Mouse (Mus musculus): ENCODE measurements around the gene E430018J23Rik. TPM values are rescaled to one million over a fixed set of nuclear protein-coding genes. Genes with fewer than 3 reads are reported as not detected.
"Not testable (repeated sequence)": the region's sequence is repeated elsewhere in the genome, so short reads cannot be mapped to it uniquely, and the experiment has no call there.

The E430018J23Rik gene
- polyA plus RNA-seq, 1 experiment from 2014 or later: 6.0 TPM

- Histone ChIP-seq H3K27me3 (no peaks in the 10 kb centered on the region), H3K4me2 (peak overlapping the region; percentile 86), H3K4me1 (peaks cover 21% of the 10 kb centered on the region), H3K27ac (no peak overlapping the region), H3K36me3 (ENCODE audit: poor library complexity, severe bottlenecking) (peaks cover 20% of the 10 kb centered on the region), H3K4me3 (peak overlapping the region; percentile 94), H3K9me3 (replicated peaks) (no peaks in the 10 kb centered on the region), H3K9ac (no peak overlapping the region)
- no peak for ATAC-seq
- 12% methylated on average over 8 of the region's 8 CpGs for WGBS
Measured at GRCm38 (mm10) chr7:127346676-127347075, 46.8 kb downstream of the E430018J23Rik start.

GRCm38 (mm10) chr7:127345512-127346325 lies 47.7 kb downstream of the E430018J23Rik start, which contains the start of gene Zfp768:
Gene Zfp768, minus strand, starts transcription at chr7:127345589.
- Histone ChIP-seq H3K4me3 (peak within 1 kb of the TSS; percentile 94), H3K36me3 (ENCODE audit: poor library complexity, severe bottlenecking) (peaks cover 28% of the 10 kb centered on the region), H3K4me1 (peaks cover 21% of the 10 kb centered on the region), H3K4me2 (peak within 1 kb of the TSS; percentile 86), H3K9me3 (replicated peaks) (no peaks in the 10 kb centered on the region), H3K9ac (peak within 1 kb of the TSS; percentile 93), H3K27ac (peak within 1 kb of the TSS; percentile 83), H3K27me3 (no peaks in the 10 kb centered on the region)
- peak; percentile 94 for ATAC-seq
- WGBS: under 1% methylated on average over 73 of the region's 76 CpGs

- peak; percentile 23 for ATAC-seq
- Histone ChIP-seq H3K9me3 (replicated peaks) (no peaks in the 10 kb centered on the region), H3K4me2 (peak overlapping the region; percentile 86), H3K27me3 (no peaks in the 10 kb centered on the region), H3K4me1 (peaks cover 21% of the 10 kb centered on the region), H3K36me3 (ENCODE audit: poor library complexity, severe bottlenecking) (peaks cover 32% of the 10 kb centered on the region), H3K27ac (peak overlapping the region; percentile 83), H3K4me3 (peak overlapping the region; percentile 94), H3K9ac (peak overlapping the region; percentile 93)
- WGBS: under 1% methylated on average over 36 of the region's 42 CpGs
Measured at GRCm38 (mm10) chr7:127345092-127345491, 48.3 kb downstream of the E430018J23Rik start.

- no peak overlapping the region for H3K27ac ChIP-seq
- H3K9ac ChIP-seq: peak overlapping the region; percentile 93
- H3K4me3 ChIP-seq: peak overlapping the region; percentile 94
- peaks cover 32% of the 10 kb centered on the region for H3K36me3 ChIP-seq (ENCODE audit: poor library complexity, severe bottlenecking)
- H3K27me3 ChIP-seq: no peaks in the 10 kb centered on the region
- WGBS: 90% methylated on average over 8 of the region's 8 CpGs
- peak overlapping the region; percentile 86 for H3K4me2 ChIP-seq
- H3K4me1 ChIP-seq: peaks cover 21% of the 10 kb centered on the region
- ATAC-seq: no peak
- H3K9me3 ChIP-seq (replicated peaks): no peaks in the 10 kb centered on the region
Measured at GRCm38 (mm10) chr7:127344371-127344770, 49.1 kb downstream of the E430018J23Rik start.

- H3K9me3 ChIP-seq (replicated peaks): no peaks in the 10 kb centered on the region
- no peak for ATAC-seq
- peaks cover 32% of the 10 kb centered on the region for H3K36me3 ChIP-seq (ENCODE audit: poor library complexity, severe bottlenecking)
- H3K27me3 ChIP-seq: no peaks in the 10 kb centered on the region
- WGBS: 95% methylated on average over 38 of the region's 38 CpGs
- no peak overlapping the region for H3K9ac ChIP-seq
- H3K4me2 ChIP-seq: no peak overlapping the region
- H3K27ac ChIP-seq: no peak overlapping the region
- H3K4me3 ChIP-seq: 0 out of 2 replicates have a peak overlapping the region, but pooled peaks have one; percentile 6
- H3K4me1 ChIP-seq: peaks cover 21% of the 10 kb centered on the region
Measured at GRCm38 (mm10) chr7:127343351-127344019, 49.9 kb downstream of the E430018J23Rik start.

GRCm38 (mm10) chr7:127342888-127343287 lies 50.5 kb downstream of the E430018J23Rik start:
- no peak overlapping the region for H3K9ac ChIP-seq

GRCm38 (mm10) chr7:127342332-127342731 lies 51.1 kb downstream of the E430018J23Rik start:
- no peak overlapping the region for H3K9ac ChIP-seq
- H3K36me3 ChIP-seq (ENCODE audit: poor library complexity, severe bottlenecking): peaks cover 32% of the 10 kb centered on the region
- no peak for ATAC-seq
- H3K4me1 ChIP-seq: peaks cover 21% of the 10 kb centered on the region
- WGBS: 71% methylated on average over 4 of the region's 4 CpGs
- H3K4me3 ChIP-seq: no peak overlapping the region
- H3K27me3 ChIP-seq: no peaks in the 10 kb centered on the region
- no peaks in the 10 kb centered on the region for H3K9me3 ChIP-seq (replicated peaks)
- no peak overlapping the region for H3K4me2 ChIP-seq
- H3K27ac ChIP-seq: no peak overlapping the region

More at GRCm38 (mm10) chr7:127342888-127343287, 50.5 kb downstream of the E430018J23Rik start:
- Histone ChIP-seq H3K27me3 (no peaks in the 10 kb centered on the region), H3K4me3 (no peak overlapping the region), H3K27ac (no peak overlapping the region), H3K36me3 (ENCODE audit: poor library complexity, severe bottlenecking) (peaks cover 32% of the 10 kb centered on the region), H3K4me2 (no peak overlapping the region), H3K4me1 (peaks cover 21% of the 10 kb centered on the region), H3K9me3 (replicated peaks) (no peaks in the 10 kb centered on the region)
- ATAC-seq: no peak
- 97% methylated on average over 7 of the region's 7 CpGs for WGBS

- H3K4me2 ChIP-seq; ATAC-seq; H3K9me3 ChIP-seq (replicated peaks); H3K27ac ChIP-seq; H3K4me3 ChIP-seq; H3K27me3 ChIP-seq: not testable (repeated sequence)
- 95% methylated on average over 6 of the region's 6 CpGs for WGBS
- Histone ChIP-seq H3K4me1 (peaks cover 17% of the 10 kb centered on the region), H3K9ac (peak overlapping the region; percentile 21), H3K36me3 (ENCODE audit: poor library complexity, severe bottlenecking) (peaks cover 32% of the 10 kb centered on the region)
Measured at GRCm38 (mm10) chr7:127341861-127342260, 51.6 kb downstream of the E430018J23Rik start.

GRCm38 (mm10) chr7:127341356-127341755 lies 52.1 kb downstream of the E430018J23Rik start:
- peak overlapping the region; percentile 21; the same call in 1 of the 2 replicates for H3K9ac ChIP-seq
- H3K4me2 ChIP-seq: no peak overlapping the region
- no peaks in the 10 kb centered on the region for H3K27me3 ChIP-seq
- H3K27ac ChIP-seq: no peak overlapping the region
- H3K4me1 ChIP-seq: peaks cover 12% of the 10 kb centered on the region
- H3K36me3 ChIP-seq (ENCODE audit: poor library complexity, severe bottlenecking): peaks cover 32% of the 10 kb centered on the region
- ATAC-seq: no peak
- H3K4me3 ChIP-seq: no peak overlapping the region
- WGBS: 96% methylated on average over 8 of the region's 8 CpGs
- H3K9me3 ChIP-seq (replicated peaks): no peaks in the 10 kb centered on the region

Other genes starting within 250 kb of the E430018J23Rik start
- 89.0 and 98.7 TPM in 2 replicates for gene Cd2bp2, start 197.6 kb downstream of the E430018J23Rik start, polyA plus RNA-seq (2015; fragmentation: Nextera tagmentation; extraction: Ambion mirVana)
- gene Tbc1d10b, start 185.2 kb downstream of the E430018J23Rik start, polyA plus RNA-seq (2015; fragmentation: Nextera tagmentation; extraction: Ambion mirVana): 24.9 and 27.3 TPM in 2 replicates
- gene Mylpf, start 184.7 kb downstream of the E430018J23Rik start, polyA plus RNA-seq (2015; fragmentation: Nextera tagmentation; extraction: Ambion mirVana): 9.0 and 9.8 TPM in 2 replicates
- 68.9 and 73.1 TPM in 2 replicates for gene Zfp553, start 160.6 kb downstream of the E430018J23Rik start, polyA plus RNA-seq (2015; fragmentation: Nextera tagmentation; extraction: Ambion mirVana)
- gene Sept1, start 160.5 kb downstream of the E430018J23Rik start, polyA plus RNA-seq (2015; fragmentation: Nextera tagmentation; extraction: Ambion mirVana): 31.8 and 33.4 TPM in 2 replicates
- gene Zfp771, start 149.4 kb downstream of the E430018J23Rik start, polyA plus RNA-seq (2015; fragmentation: Nextera tagmentation; extraction: Ambion mirVana): 53.9 and 54.2 TPM in 2 replicates
- 224 and 229 TPM in 2 replicates for gene Dctpp1, start 132.9 kb downstream of the E430018J23Rik start, polyA plus RNA-seq (2015; fragmentation: Nextera tagmentation; extraction: Ambion mirVana)
- gene Sephs2, start 119.6 kb downstream of the E430018J23Rik start, polyA plus RNA-seq (2015; fragmentation: Nextera tagmentation; extraction: Ambion mirVana): 51.1 and 53.2 TPM in 2 replicates
- gene Itgal, start 97.4 kb downstream of the E430018J23Rik start, polyA plus RNA-seq (2015; fragmentation: Nextera tagmentation; extraction: Ambion mirVana): 0.19 and 0.26 TPM in 2 replicates
- gene Zfp768, start 48.0 kb downstream of the E430018J23Rik start, polyA plus RNA-seq (2015; fragmentation: Nextera tagmentation; extraction: Ambion mirVana): 11.8 and 12.6 TPM in 2 replicates
- gene Zfp747, start 17.6 kb downstream of the E430018J23Rik start, polyA plus RNA-seq (2015; fragmentation: Nextera tagmentation; extraction: Ambion mirVana): 6.4 and 8.6 TPM in 2 replicates
- 5.3 and 5.5 TPM in 2 replicates for gene 9130019O22Rik, start 6.5 kb downstream of the E430018J23Rik start, polyA plus RNA-seq (2015; fragmentation: Nextera tagmentation; extraction: Ambion mirVana)
- 4.3 and 5.4 TPM in 2 replicates for gene Zfp764, start 13.2 kb upstream of the E430018J23Rik start, polyA plus RNA-seq (2015; fragmentation: Nextera tagmentation; extraction: Ambion mirVana)
- gene Zfp688, start 28.4 kb upstream of the E430018J23Rik start, polyA plus RNA-seq (2015; fragmentation: Nextera tagmentation; extraction: Ambion mirVana): 30.3 and 36.2 TPM in 2 replicates
- 16.6 and 17.4 TPM in 2 replicates for gene Zfp689, start 55.5 kb upstream of the E430018J23Rik start, polyA plus RNA-seq (2015; fragmentation: Nextera tagmentation; extraction: Ambion mirVana)
- gene Prr14, start 66.0 kb upstream of the E430018J23Rik start, polyA plus RNA-seq (2015; fragmentation: Nextera tagmentation; extraction: Ambion mirVana): 49.6 and 51.0 TPM in 2 replicates
- gene Fbrs, start 85.6 kb upstream of the E430018J23Rik start, polyA plus RNA-seq (2015; fragmentation: Nextera tagmentation; extraction: Ambion mirVana): 11.2 and 11.9 TPM in 2 replicates
- 50.3 and 55.2 TPM in 2 replicates for gene Srcap, start 118.4 kb upstream of the E430018J23Rik start, polyA plus RNA-seq (2015; fragmentation: Nextera tagmentation; extraction: Ambion mirVana)
- 19.5 and 21.2 TPM in 2 replicates for gene Gm42715, start 126.0 kb upstream of the E430018J23Rik start, polyA plus RNA-seq (2015; fragmentation: Nextera tagmentation; extraction: Ambion mirVana)
- 5.0 and 5.7 TPM in 2 replicates for gene Tmem265, start 167.8 kb upstream of the E430018J23Rik start, polyA plus RNA-seq (2015; fragmentation: Nextera tagmentation; extraction: Ambion mirVana)
- 58.6 and 63.4 TPM in 2 replicates for gene Phkg2, start 179.7 kb upstream of the E430018J23Rik start, polyA plus RNA-seq (2015; fragmentation: Nextera tagmentation; extraction: Ambion mirVana)
- gene Ccdc189, start 195.0 kb upstream of the E430018J23Rik start, polyA plus RNA-seq (2015; fragmentation: Nextera tagmentation; extraction: Ambion mirVana): 13.8 and 15.6 TPM in 2 replicates
- gene Rnf40, start 195.1 kb upstream of the E430018J23Rik start, polyA plus RNA-seq (2015; fragmentation: Nextera tagmentation; extraction: Ambion mirVana): 43.1 and 51.9 TPM in 2 replicates
- gene Zfp629, start 222.2 kb upstream of the E430018J23Rik start, polyA plus RNA-seq (2015; fragmentation: Nextera tagmentation; extraction: Ambion mirVana): 18.6 and 22.0 TPM in 2 replicates

All from forebrain, embryonic 13.5 days (tissue).